Mouse (Mus musculus): ENCODE results near the gene Fam133b.

GRCm38 (mm10) chr5:3493968-3494367 lies 49.7 kb upstream of the Fam133b start:
- TF ChIP-seq POLR2A (IDR thresholded peaks at IDR 0.05; ENCODE audit: insufficient read depth, low read length) (no peak), CTCF (IDR thresholded peaks at IDR 0.05; ENCODE audit: low read depth, low read length) (no peak)

Data from ES-Bruce4 (cell line).